Comparison of ENCODE assay signal across 8 mouse cellular contexts in the genomic region with DNA sequence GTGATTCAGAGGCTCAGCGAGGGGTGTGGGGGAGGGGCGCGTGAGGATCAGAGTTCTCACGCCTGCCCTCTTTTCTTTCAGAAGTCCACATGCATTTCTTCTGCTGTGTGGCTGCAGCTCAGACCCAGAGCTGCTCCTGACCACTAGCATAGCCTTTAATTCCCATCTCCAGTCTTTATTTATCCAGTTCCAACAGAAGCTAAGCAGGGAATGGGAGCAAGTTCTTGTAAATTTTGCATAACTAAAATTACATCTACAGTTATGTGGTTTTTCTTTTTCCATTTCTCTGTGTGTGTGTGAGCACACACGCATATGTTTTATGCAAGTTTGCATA. TPM values are rescaled to one million over a fixed set of nuclear protein-coding genes. Genes with fewer than 3 reads are reported as not detected.
A peak's percentile ranks its signal among the peaks of the same experiment; 100 is the strongest.
DNase-seq lines count a peak whose midpoint lies in the region; ATAC-seq lines count a peak whose summit lies in the region.

No protein-coding gene starts in this region.

- no peaks in the 10 kb centered on the region for H3K9me3 ChIP-seq in liver, embryonic 11.5 days (ENCODE audit: control insufficient read depth, low read length)
- H3K9me3 ChIP-seq in forebrain, embryonic 13.5 days (replicated peaks), result no peaks in the 10 kb centered on the region
- 0 out of 2 replicates have a peak, but pooled peaks cover 1% of the 10 kb centered on the region for H3K9me3 ChIP-seq in limb, embryonic 10.5 days (replicated peaks)
- peaks cover 4% of the 10 kb centered on the region; the same call in 1 of the 2 replicates for H3K9me3 ChIP-seq in neural tube, embryonic 12.5 days

- H3K9ac ChIP-seq in liver, embryonic 11.5 days (ENCODE audit: low read depth, low read length), result no peak overlapping the region
- H3K9ac ChIP-seq in forebrain, embryonic 13.5 days, result no peak overlapping the region; the same call in 1 of the 2 replicates
- H3K9ac ChIP-seq in neural tube, embryonic 12.5 days, result no peak overlapping the region

- H3K27me3 ChIP-seq in liver, embryonic 11.5 days (replicated peaks; ENCODE audit: control insufficient read depth, insufficient read depth, low read length), result no peaks in the 10 kb centered on the region
- no peaks in the 10 kb centered on the region for H3K27me3 ChIP-seq in forebrain, embryonic 13.5 days
- peaks cover 6% of the 10 kb centered on the region; the same call in 1 of the 2 replicates for H3K27me3 ChIP-seq in limb, embryonic 10.5 days (ENCODE audit: low read depth, poor library complexity, severe bottlenecking)
- no peaks in the 10 kb centered on the region for H3K27me3 ChIP-seq in neural tube, embryonic 12.5 days (replicated peaks)

- peaks cover 5% of the 10 kb centered on the region for H3K4me1 ChIP-seq in liver, embryonic 11.5 days (replicated peaks; ENCODE audit: control insufficient read depth, insufficient read depth, low read length)
- H3K4me1 ChIP-seq in forebrain, embryonic 13.5 days, result peaks cover 11% of the 10 kb centered on the region
- peaks cover 20% of the 10 kb centered on the region for H3K4me1 ChIP-seq in limb, embryonic 10.5 days
- H3K4me1 ChIP-seq in neural tube, embryonic 12.5 days, result peaks cover 11% of the 10 kb centered on the region

- no peak for DNase-seq in liver, embryonic 11.5 days (ENCODE audit: low spot score)
- DNase-seq in liver, result no peak
- no peak for DNase-seq in limb, embryonic 10.5 days (ENCODE audit: low spot score)
- no peak for DNase-seq in Muller cell, postnatal 12 days (ENCODE audit: inconsistent ontology term)
- no peak for DNase-seq in adrenal gland, postnatal 36 days
- DNase-seq in kidney, postnatal 4 days, result no peak

- no peak overlapping the region for H3K4me3 ChIP-seq in liver, embryonic 11.5 days (ENCODE audit: low read depth, low read length)
- peak overlapping the region; percentile 20; the same call in 1 of the 2 replicates for H3K4me3 ChIP-seq in forebrain, embryonic 13.5 days
- H3K4me3 ChIP-seq in limb, embryonic 10.5 days, result peak overlapping the region; percentile 32
- H3K4me3 ChIP-seq in neural tube, embryonic 12.5 days, result no peak overlapping the region

- no peak overlapping the region for H3K27ac ChIP-seq in liver, embryonic 11.5 days (ENCODE audit: low read depth, low read length)
- H3K27ac ChIP-seq in forebrain, embryonic 13.5 days, result no peak overlapping the region
- 0 out of 2 replicates have a peak overlapping the region, but pooled peaks have one; percentile 48 for H3K27ac ChIP-seq in limb, embryonic 10.5 days
- no peak overlapping the region for H3K27ac ChIP-seq in neural tube, embryonic 12.5 days

- no peak for ATAC-seq in liver, embryonic 11.5 days (replicated peaks; ENCODE audit: low FRiP score)
- ATAC-seq in forebrain, embryonic 13.5 days, result no peak
- no peak for ATAC-seq in neural tube, embryonic 12.5 days (ENCODE audit: low FRiP score, low read depth)

- peak overlapping the region; percentile 61 for H3K4me2 ChIP-seq in liver, embryonic 11.5 days
- peak overlapping the region; percentile 52 for H3K4me2 ChIP-seq in forebrain, embryonic 13.5 days
- peak overlapping the region; percentile 45 for H3K4me2 ChIP-seq in neural tube, embryonic 12.5 days (replicated peaks)

- no peaks in the 10 kb centered on the region for H3K36me3 ChIP-seq in liver, embryonic 11.5 days (ENCODE audit: control insufficient read depth, insufficient read depth, low read length)
- no peaks in the 10 kb centered on the region for H3K36me3 ChIP-seq in forebrain, embryonic 13.5 days (ENCODE audit: poor library complexity, severe bottlenecking)
- no peaks in the 10 kb centered on the region for H3K36me3 ChIP-seq in limb, embryonic 10.5 days
- no peaks in the 10 kb centered on the region for H3K36me3 ChIP-seq in neural tube, embryonic 12.5 days

- 20% methylated on average over 5 of the region's 5 CpGs for WGBS in liver, embryonic 11.5 days
- WGBS in forebrain, embryonic 13.5 days, result 18% methylated on average over 5 of the region's 5 CpGs
- WGBS in limb, embryonic 10.5 days, result 16% methylated on average over 5 of the region's 5 CpGs
- 19% methylated on average over 5 of the region's 5 CpGs for WGBS in neural tube, embryonic 12.5 days

RNA-seq across cellular contexts. Expression of a gene that starts 26.0 kb away (rescaled TPM):
- polyA plus RNA-seq in liver, embryonic 11.5 days (2014; fragmentation: Nextera tagmentation; extraction: Ambion mirVana), result 7.2 TPM in 2 replicates
- polyA plus RNA-seq in forebrain, embryonic 13.5 days (2015; fragmentation: Nextera tagmentation; extraction: Ambion mirVana), result 3.8 and 5.0 TPM in 2 replicates
- polyA plus RNA-seq in limb, embryonic 10.5 days (2016; fragmentation: Nextera tagmentation; extraction: Ambion mirVana), result 10.6 and 11.4 TPM in 2 replicates
- 5.2 and 6.1 TPM in 2 replicates for polyA plus RNA-seq in neural tube, embryonic 12.5 days (2016; fragmentation: Nextera tagmentation; extraction: Ambion mirVana)
- total RNA-seq in adrenal gland, postnatal 36 days (2021), result 1 to 10 TPM; 6.1 to 6.2 TPM

Comparison
In these comparisons a context has a peak if more than half of its experiments do, and no peak if none do; other contexts are left out.
1. H3K4me3 ChIP-seq: peak in forebrain, embryonic 13.5 days (single experiment) and limb, embryonic 10.5 days (single experiment); none in liver, embryonic 11.5 days (single experiment) and neural tube, embryonic 12.5 days (single experiment).
2. Peak in every context shown above with its lines, with median percentiles within 50 percentile points of each other: H3K4me2 ChIP-seq.